21 mouse cellular contexts compared by ENCODE assay signal in the genomic region with DNA sequence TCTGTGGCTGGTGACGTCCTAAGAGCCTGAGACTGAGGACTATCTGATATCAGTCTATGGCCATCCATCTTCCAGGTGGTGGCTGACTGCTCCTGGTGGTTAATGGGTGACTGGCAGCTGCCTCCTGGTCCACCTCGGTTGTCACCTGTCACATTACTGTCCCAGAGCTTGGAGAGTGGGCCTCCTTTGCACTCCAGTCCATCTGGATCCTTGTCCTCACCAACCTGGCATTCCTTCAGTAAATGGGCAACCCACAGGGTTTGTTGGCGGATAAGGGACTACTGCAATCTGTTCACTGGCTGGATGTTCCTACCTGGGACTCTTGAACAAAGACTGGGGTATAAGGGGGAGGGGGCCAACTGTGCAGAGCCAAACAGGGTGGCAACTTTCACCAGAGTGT.
A peak's percentile ranks its signal among the peaks of the same experiment; 100 is the strongest.
DNase-seq lines count a peak whose midpoint lies in the region; ATAC-seq lines count a peak whose summit lies in the region.
"Had no signal": no experiment of that assay in that cellular context is flagged by ENCODE, and none has a peak within 500 bp of the region (broad histone marks: within the 10 kb centered on the region; RNA-seq: fewer than 3 reads in every experiment).

No protein-coding gene starts in this region.

- no peak for DNase-seq in hindbrain, embryonic 14.5 days (ENCODE audit: low spot score)
- DNase-seq in cerebellum, adult 11-12 months = peak; percentile 96
- peak; percentile 98 for DNase-seq in cerebellum, adult 9-10 months
- DNase-seq in cerebellum, postnatal 25 days = peak; percentile 86 to 88
- no peak for DNase-seq in layer of hippocampus, adult 11-12 months (ENCODE audit: low spot score)
- no peak for DNase-seq in embryonic facial prominence, embryonic 10.5 days (ENCODE audit: low spot score)
- no peak for DNase-seq in frontal cortex, postnatal 25 days (ENCODE audit: low spot score in 2 of 2)
- DNase-seq: adrenal gland, postnatal 14 days; gastrocnemius, postnatal 10 days; kidney, adult 18-20 months had no signal

- H3K9me3 ChIP-seq in hindbrain, embryonic 16.5 days (ENCODE audit: control insufficient read depth, low read length) = 0 out of 2 replicates have a peak, but pooled peaks cover 4% of the 10 kb centered on the region
- H3K9me3 ChIP-seq in hindbrain, embryonic 14.5 days (ENCODE audit: control insufficient read depth, low read length) = no peaks in the 10 kb centered on the region
- no peaks in the 10 kb centered on the region for H3K9me3 ChIP-seq in embryonic facial prominence, embryonic 10.5 days
- H3K9me3 ChIP-seq: embryonic facial prominence, embryonic 15.5 days; forebrain, embryonic 10.5 days; intestine, embryonic 15.5 days had no signal

- no peaks in the 10 kb centered on the region for H3K27me3 ChIP-seq in hindbrain, embryonic 16.5 days (replicated peaks; ENCODE audit: control insufficient read depth, insufficient read depth, low read length)
- H3K27me3 ChIP-seq in hindbrain, embryonic 14.5 days (ENCODE audit: control insufficient read depth, insufficient read depth, low read length) = no peaks in the 10 kb centered on the region
- H3K27me3 ChIP-seq in embryonic facial prominence, embryonic 10.5 days (replicated peaks; ENCODE audit: low read depth, poor library complexity, severe bottlenecking) = 0 out of 2 replicates have a peak, but pooled peaks cover 2% of the 10 kb centered on the region
- H3K27me3 ChIP-seq: CH12.LX; embryonic facial prominence, embryonic 15.5 days; heart, embryonic 12.5 days; intestine, embryonic 15.5 days had no signal

- no peaks in the 10 kb centered on the region for H3K36me3 ChIP-seq in hindbrain, embryonic 16.5 days (ENCODE audit: control insufficient read depth, insufficient read depth, low read length)
- H3K36me3 ChIP-seq in hindbrain, embryonic 14.5 days (replicated peaks; ENCODE audit: control insufficient read depth, insufficient read depth) = no peaks in the 10 kb centered on the region
- H3K36me3 ChIP-seq in embryonic facial prominence, embryonic 10.5 days (replicated peaks) = no peaks in the 10 kb centered on the region
- H3K36me3 ChIP-seq: hindbrain, embryonic 10.5 days; intestine, embryonic 15.5 days had no signal

- H3K4me2 ChIP-seq in hindbrain, embryonic 16.5 days (ENCODE audit: low read length) = no peak overlapping the region
- no peak overlapping the region for H3K4me2 ChIP-seq in hindbrain, embryonic 14.5 days (replicated peaks)
- H3K4me2 ChIP-seq: embryonic facial prominence, embryonic 15.5 days; heart, embryonic 12.5 days; intestine, embryonic 15.5 days had no signal

- peak; percentile 30 for ATAC-seq in hindbrain, embryonic 16.5 days
- no peak for ATAC-seq in hindbrain, embryonic 14.5 days (ENCODE audit: low FRiP score)
- ATAC-seq: activated CD4-positive, CD25-positive, alpha-beta regulatory T cell, adult 4 months; forebrain, embryonic 14.5 days; intestine, embryonic 15.5 days; Patski had no signal

- no peak overlapping the region for H3K4me3 ChIP-seq in hindbrain, embryonic 16.5 days (ENCODE audit: low read length)
- no peak overlapping the region for H3K4me3 ChIP-seq in hindbrain, embryonic 14.5 days (replicated peaks; ENCODE audit: low read length)
- no peak overlapping the region for H3K4me3 ChIP-seq in embryonic facial prominence, embryonic 10.5 days
- H3K4me3 ChIP-seq: embryonic facial prominence, embryonic 15.5 days; erythroblast, embryonic 14.5 days; forebrain, embryonic 10.5 days; heart, embryonic 12.5 days; hindbrain, embryonic 10.5 days; intestine, embryonic 15.5 days had no signal

- no peaks in the 10 kb centered on the region for H3K4me1 ChIP-seq in hindbrain, embryonic 16.5 days (ENCODE audit: control insufficient read depth, insufficient read depth, low read depth, low read length)
- peaks cover 7% of the 10 kb centered on the region; the same call in 1 of the 2 replicates for H3K4me1 ChIP-seq in hindbrain, embryonic 14.5 days (replicated peaks; ENCODE audit: control insufficient read depth, insufficient read depth, low read length)
- peaks cover 20% of the 10 kb centered on the region for H3K4me1 ChIP-seq in embryonic facial prominence, embryonic 10.5 days
- H3K4me1 ChIP-seq: embryonic facial prominence, embryonic 15.5 days; intestine, embryonic 15.5 days had no signal

- H3K27ac ChIP-seq in hindbrain, embryonic 16.5 days (ENCODE audit: low read depth, low read length) = no peak overlapping the region
- no peak overlapping the region for H3K27ac ChIP-seq in hindbrain, embryonic 14.5 days
- no peak overlapping the region for H3K27ac ChIP-seq in embryonic facial prominence, embryonic 10.5 days (replicated peaks)
- H3K27ac ChIP-seq: embryonic facial prominence, embryonic 15.5 days; forebrain, embryonic 10.5 days; hindbrain, embryonic 10.5 days; intestine, embryonic 15.5 days had no signal

- 91% methylated on average over 3 of the region's 3 CpGs for WGBS in hindbrain, embryonic 16.5 days
- 91% methylated on average over 3 of the region's 3 CpGs for WGBS in hindbrain, embryonic 14.5 days
- WGBS in embryonic facial prominence, embryonic 10.5 days = 89% methylated on average over 3 of the region's 3 CpGs

- H3K9ac ChIP-seq in hindbrain, embryonic 16.5 days (ENCODE audit: low read depth, low read length) = no peak overlapping the region
- no peak overlapping the region for H3K9ac ChIP-seq in hindbrain, embryonic 14.5 days
- H3K9ac ChIP-seq: embryonic facial prominence, embryonic 15.5 days; heart, embryonic 12.5 days; intestine, embryonic 15.5 days had no signal

Comparison
In these comparisons a context has a peak if more than half of its experiments do, and no peak if none do; other contexts are left out.
1. DNase-seq: peak in cerebellum, adult 11-12 months (single experiment), cerebellum, adult 9-10 months (single experiment) and cerebellum, postnatal 25 days (2 of 2); none in hindbrain, embryonic 14.5 days (single experiment), layer of hippocampus, adult 11-12 months (single experiment), embryonic facial prominence, embryonic 10.5 days (single experiment) and frontal cortex, postnatal 25 days (0 of 2).